Mouse (Mus musculus) gastrocnemius, postnatal 14 days (tissue): ENCODE results near the gene Isca1. TPM values are rescaled to one million over a fixed set of nuclear protein-coding genes. Genes with fewer than 3 reads are reported as not detected.
"Not testable (repeated sequence)": the region's sequence is repeated elsewhere in the genome, so short reads cannot be mapped to it uniquely, and the experiment has no call there.

Experiments used
- DNase-seq: peaks from one replicate; pipeline ENCODE4 v3.0.0; 2021; ENCODE audit warnings: mixed read lengths
- intact Hi-C: fragments of 180-260 bp; cut with DNase I; formaldehyde crosslinking; loops from one replicate; pipeline ENCODE4 v1.15.1; 2025; ENCODE audit warnings: low total_unique reads
- total RNA-seq, 2 experiments: library from RNA; stranded (reverse); gene quantifications; 2 replicates each; pipeline ENCODE4 v1.2.3; 2021

Gene Isca1
- total RNA-seq, 2 experiments from 2014 or later, result 107 to 121 TPM

- intact Hi-C loops, DNase-seq: not testable (repeated sequence)
These were observed 57.6 kb downstream of the Isca1 start, which contains the start of gene Spata31d1b for GRCm38 (mm10) chr13:59711984-59712383. Gene Spata31d1b, plus strand, starts transcription at chr13:59712284.

- no peak for DNase-seq
- intact Hi-C loops, result no loop called here
These were observed 59.4 kb downstream of the Isca1 start, which contains the start of gene Spata31d1a for GRCm38 (mm10) chr13:59710230-59710629. Gene Spata31d1a, minus strand, starts transcription at chr13:59710330.

Other genes with a start within 250 kb of the Isca1 start
- 10 to 100 TPM; 37.4 to 38.7 TPM for gene Agtpbp1, start 184.6 kb downstream of the Isca1 start, total RNA-seq
- gene Naa35, start 184.6 kb downstream of the Isca1 start, total RNA-seq, result 10 to 100 TPM; 25.2 to 26.4 TPM
- 10 to 100 TPM in 1 of 2 experiments, 1 to 10 TPM in 1; 9.3 to 10.1 TPM for gene Golm1, start 94.0 kb downstream of the Isca1 start, total RNA-seq
- not detected for gene 4921517D22Rik, start 75.7 kb downstream of the Isca1 start, total RNA-seq
- gene Spata31d1a, start 59.5 kb downstream of the Isca1 start, total RNA-seq, result not detected
- not detected for gene Spata31d1b, start 57.5 kb downstream of the Isca1 start, total RNA-seq
- gene Spata31d1d, start 38.1 kb downstream of the Isca1 start, total RNA-seq, result not detected
- gene 1700014D04Rik, start 23.1 kb downstream of the Isca1 start, total RNA-seq, result not detected
- not detected for gene Gm49354, start 12.4 kb upstream of the Isca1 start, total RNA-seq
- gene Tut7, start 53.3 kb upstream of the Isca1 start, total RNA-seq, result 10 to 100 TPM; 37.3 to 41.5 TPM